ENCODE assay signal across 15 mouse cellular contexts in the genomic region with DNA sequence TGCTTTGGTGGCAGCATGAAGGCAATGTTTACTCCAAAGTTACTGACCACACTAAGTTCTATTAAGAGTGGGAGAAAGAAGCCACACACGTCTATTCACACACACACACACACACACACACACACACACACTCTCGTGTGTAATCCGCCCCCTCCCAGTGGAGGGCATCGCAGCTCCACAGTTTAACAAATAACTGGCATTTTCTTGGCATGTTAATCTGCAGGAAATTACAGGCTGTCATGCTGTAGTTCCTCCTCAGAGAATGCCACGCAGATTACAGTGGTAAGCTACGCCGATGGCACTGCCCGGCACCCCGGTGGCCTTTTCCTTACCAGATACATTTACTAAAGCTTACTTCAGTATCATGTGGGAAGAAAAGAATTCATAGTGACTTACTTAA. TPM values are rescaled to one million over a fixed set of nuclear protein-coding genes. Genes with fewer than 3 reads are reported as not detected.
A peak's percentile ranks its signal among the peaks of the same experiment; 100 is the strongest.
DNase-seq lines count a peak whose midpoint lies in the region; ATAC-seq and TF ChIP-seq lines count a peak whose summit lies in the region.
"Had no signal": no experiment of that assay in that cellular context is flagged by ENCODE, and none has a peak within 500 bp of the region (broad histone marks: within the 10 kb centered on the region; RNA-seq: fewer than 3 reads in every experiment).

No protein-coding gene starts in this region.

- peak overlapping the region; percentile 57 for H3K27ac ChIP-seq in left cerebral cortex, adult 2 months
- H3K27ac ChIP-seq in forebrain, postnatal 0 days (ENCODE audit: low read depth, low read length): no peak overlapping the region
- H3K27ac ChIP-seq: limb, embryonic 12.5 days; lung, embryonic 15.5 days had no signal

- H3K36me3 ChIP-seq in forebrain, postnatal 0 days (ENCODE audit: insufficient read depth): no peaks in the 10 kb centered on the region
- H3K36me3 ChIP-seq: limb, embryonic 12.5 days; lung, embryonic 15.5 days had no signal

- H3K9ac ChIP-seq in forebrain, postnatal 0 days: no peak overlapping the region; the same call in 1 of the 2 replicates
- H3K9ac ChIP-seq: limb, embryonic 12.5 days; lung, embryonic 15.5 days had no signal

- intact Hi-C loops in left cerebral cortex, adult 2 months (cut with DNase I): no loop called here

- H3K4me3 ChIP-seq in left cerebral cortex, adult 2 months: no peak overlapping the region
- no peak overlapping the region for H3K4me3 ChIP-seq in forebrain, postnatal 0 days (ENCODE audit: low read depth, low read length)
- H3K4me3 ChIP-seq: limb, embryonic 12.5 days; lung, embryonic 15.5 days had no signal

- no peak for TF ChIP-seq CTCF in left cerebral cortex, adult 2 months (IDR thresholded peaks at IDR 0.05)
- TF ChIP-seq CTCF in forebrain, postnatal 0 days (IDR thresholded peaks at IDR 0.05; ENCODE audit: low read depth): peak; percentile 31; the same call in 1 of the 2 replicates

- no peaks in the 10 kb centered on the region for H3K4me1 ChIP-seq in forebrain, postnatal 0 days (ENCODE audit: insufficient read depth)

- 37% methylated on average over 9 of the region's 9 CpGs for WGBS in forebrain, postnatal 0 days

- DNase-seq in heart, adult 11 months: peak; percentile 91
- no peak for DNase-seq in heart, adult 9 months (ENCODE audit: low spot score in 2 of 2)
- no peak for DNase-seq in left cerebral cortex, adult 2 months (ENCODE audit: extremely low spot score in 1 of 2, low spot score in 2 of 2)
- DNase-seq in left cerebral cortex, adult 11 months (ENCODE audit: low spot score): no peak
- DNase-seq in NIH3T3 (ENCODE audit: low read depth): peak; percentile 61
- peak; percentile 49 for DNase-seq in forebrain, postnatal 0 days
- DNase-seq in embryo, embryonic 10.5 days (ENCODE audit: low spot score): no peak
- no peak for DNase-seq in frontal cortex, adult 2 months (ENCODE audit: extremely low spot score in 1 of 2, low spot score in 1 of 2)
- DNase-seq: adrenal gland, postnatal 10 days; cerebellum, adult 18-20 months; gastrocnemius, postnatal 10 days; kidney, adult 11 months had no signal

- no peaks in the 10 kb centered on the region for H3K27me3 ChIP-seq in forebrain, postnatal 0 days (ENCODE audit: insufficient read depth, low read length)

- peak; percentile 75 for ATAC-seq in forebrain, postnatal 0 days
- ATAC-seq: CD4-positive, CD25-positive, alpha-beta regulatory T cell, adult 4 months had no signal

- H3K4me2 ChIP-seq in forebrain, postnatal 0 days (ENCODE audit: low read depth): no peak overlapping the region
- H3K4me2 ChIP-seq: limb, embryonic 12.5 days; lung, embryonic 15.5 days had no signal

- H3K9me3 ChIP-seq in forebrain, postnatal 0 days (ENCODE audit: low read length): no peaks in the 10 kb centered on the region
- H3K9me3 ChIP-seq: limb, embryonic 12.5 days; lung, embryonic 15.5 days had no signal

RNA-seq across cellular contexts. Expression of a gene that starts 17.5 kb away (rescaled TPM):
- 10 to 100 TPM; 73.5 to 86.9 TPM for total RNA-seq in left cerebral cortex, adult 2 months (2021)
- total RNA-seq in forebrain, postnatal 0 days (2014; rRNA removed): 93.5 and 135 TPM in 2 replicates
- 51.8 and 60.1 TPM in 2 replicates for polyA plus RNA-seq in forebrain, postnatal 0 days (2015; fragmentation: Nextera tagmentation; extraction: Ambion mirVana)
- polyA plus RNA-seq in frontal cortex, adult 2 months (2012; rRNA removed): 131 and 156 TPM in 2 replicates

RNA-seq across cellular contexts. Expression of a gene that starts 49.2 kb away (rescaled TPM):
- total RNA-seq in left cerebral cortex, adult 2 months (2021): 10 to 100 TPM; 82.7 to 98.9 TPM
- total RNA-seq in forebrain, postnatal 0 days (2014; rRNA removed): 27.5 and 34.4 TPM in 2 replicates
- 84.1 and 109 TPM in 2 replicates for polyA plus RNA-seq in forebrain, postnatal 0 days (2015; fragmentation: Nextera tagmentation; extraction: Ambion mirVana)
- polyA plus RNA-seq in frontal cortex, adult 2 months (2012; rRNA removed): 117 and 123 TPM in 2 replicates

Comparison
In these comparisons a context has a peak if more than half of its experiments do, and no peak if none do; other contexts are left out.
1. DNase-seq: peak in heart, adult 11 months (single experiment), NIH3T3 (single experiment) and forebrain, postnatal 0 days (single experiment); none in heart, adult 9 months (0 of 2), left cerebral cortex, adult 2 months (0 of 2), left cerebral cortex, adult 11 months (single experiment), embryo, embryonic 10.5 days (single experiment) and frontal cortex, adult 2 months (0 of 2).